Mouse (Mus musculus): ENCODE results near the gene Kdm3a.

The Kdm3a gene

GRCm38 (mm10) chr6:71632829-71633662 is at the start of gene Kdm3a:
Gene Kdm3a, minus strand, starts transcription at chr6:71632990.
- in situ Hi-C loops (cut with MboI; ENCODE audit: unreplicated experiment in 2 of 2), result loop anchor here in 1 of 2 experiments (5.0 to 25.0 kb wide), 3 partner anchors 41 to 529 kb away; no protein-coding TSS in a partner anchor

- in situ Hi-C loops (cut with MboI; ENCODE audit: unreplicated experiment in 2 of 2), result no loop called here
These were observed 46.1 kb upstream of the Kdm3a start for GRCm38 (mm10) chr6:71678891-71679290.

GRCm38 (mm10) chr6:71673166-71673565 is 40.4 kb upstream of the Kdm3a start:
- in situ Hi-C loops (cut with MboI; ENCODE audit: unreplicated experiment in 2 of 2), result loop anchor here in 1 of 2 experiments (25.0 kb wide), 1 partner anchor 511 kb away; no protein-coding TSS in a partner anchor

GRCm38 (mm10) chr6:71664511-71664910 is 31.7 kb upstream of the Kdm3a start:
- in situ Hi-C loops (cut with MboI; ENCODE audit: unreplicated experiment in 2 of 2), result loop anchor here in 1 of 2 experiments (25.0 kb wide), 1 partner anchor 502 kb away; no protein-coding TSS in a partner anchor

GRCm38 (mm10) chr6:71658290-71658689 is 25.5 kb upstream of the Kdm3a start:
- in situ Hi-C loops (cut with MboI; ENCODE audit: unreplicated experiment in 2 of 2), result loop anchor here in 1 of 2 experiments (25.0 kb wide), 1 partner anchor 496 kb away; no protein-coding TSS in a partner anchor

- in situ Hi-C loops (cut with MboI; ENCODE audit: unreplicated experiment in 2 of 2), result loop anchor here in 1 of 2 experiments (25.0 kb wide), 1 partner anchor 494 kb away; no protein-coding TSS in a partner anchor
These were observed 23.0 kb upstream of the Kdm3a start for GRCm38 (mm10) chr6:71655835-71656234.

GRCm38 (mm10) chr6:71651868-71652267 is 19.1 kb upstream of the Kdm3a start:
- in situ Hi-C loops (cut with MboI; ENCODE audit: unreplicated experiment in 2 of 2), result loop anchor here in 1 of 2 experiments (25.0 kb wide), 1 partner anchor 490 kb away; no protein-coding TSS in a partner anchor

GRCm38 (mm10) chr6:71632486-71632828 is 333 bp downstream of the Kdm3a start:
- in situ Hi-C loops (cut with MboI; ENCODE audit: unreplicated experiment in 2 of 2), result loop anchor here in 1 of 2 experiments (5.0 to 25.0 kb wide), 3 partner anchors 40 to 530 kb away; no protein-coding TSS in a partner anchor

- in situ Hi-C loops (cut with MboI; ENCODE audit: unreplicated experiment in 2 of 2), result loop anchor here in 1 of 2 experiments (5.0 to 25.0 kb wide), 3 partner anchors 40 to 530 kb away; no protein-coding TSS in a partner anchor
These were observed 906 bp downstream of the Kdm3a start for GRCm38 (mm10) chr6:71631706-71632461.

GRCm38 (mm10) chr6:71631196-71631595 is 1.6 kb downstream of the Kdm3a start:
- in situ Hi-C loops (cut with MboI; ENCODE audit: unreplicated experiment in 2 of 2), result loop anchor here in 1 of 2 experiments (5.0 to 25.0 kb wide), 3 partner anchors 39 to 531 kb away; no protein-coding TSS in a partner anchor

- in situ Hi-C loops (cut with MboI; ENCODE audit: unreplicated experiment in 2 of 2), result loop anchor here in 1 of 2 experiments (25.0 kb wide), 1 partner anchor 535 kb away; no protein-coding TSS in a partner anchor
These were observed 5.5 kb downstream of the Kdm3a start for GRCm38 (mm10) chr6:71627325-71627724.

GRCm38 (mm10) chr6:71625984-71626383 is 6.8 kb downstream of the Kdm3a start:
- in situ Hi-C loops (cut with MboI; ENCODE audit: unreplicated experiment in 2 of 2), result loop anchor here in 1 of 2 experiments (25.0 kb wide), 1 partner anchor 536 kb away; no protein-coding TSS in a partner anchor

GRCm38 (mm10) chr6:71624723-71625122 is 8.1 kb downstream of the Kdm3a start:
- in situ Hi-C loops (cut with MboI; ENCODE audit: unreplicated experiment in 2 of 2), result loop anchor here (25.0 kb wide), 2 partner anchors 538 to 737 kb away; no protein-coding TSS in a partner anchor

- in situ Hi-C loops (cut with MboI; ENCODE audit: unreplicated experiment in 2 of 2), result loop anchor here in 1 of 2 experiments (25.0 kb wide), 1 partner anchor 735 kb away; no protein-coding TSS in a partner anchor
These were observed 10.8 kb downstream of the Kdm3a start for GRCm38 (mm10) chr6:71621981-71622380.

GRCm38 (mm10) chr6:71621551-71621950 is 11.2 kb downstream of the Kdm3a start:
- in situ Hi-C loops (cut with MboI; ENCODE audit: unreplicated experiment in 2 of 2), result loop anchor here in 1 of 2 experiments (25.0 kb wide), 1 partner anchor 734 kb away; no protein-coding TSS in a partner anchor

GRCm38 (mm10) chr6:71616959-71617358 is 15.8 kb downstream of the Kdm3a start:
- in situ Hi-C loops (cut with MboI; ENCODE audit: unreplicated experiment in 2 of 2), result loop anchor here (5.0 to 25.0 kb wide), 3 partner anchors 190 to 730 kb away; no protein-coding TSS in a partner anchor

GRCm38 (mm10) chr6:71613225-71613624 is 19.6 kb downstream of the Kdm3a start:
- in situ Hi-C loops (cut with MboI; ENCODE audit: unreplicated experiment in 2 of 2), result loop anchor here (10.0 to 25.0 kb wide), 2 partner anchors 718 to 726 kb away; no protein-coding TSS in a partner anchor

- in situ Hi-C loops (cut with MboI; ENCODE audit: unreplicated experiment in 2 of 2), result loop anchor here (10.0 to 25.0 kb wide), 2 partner anchors 715 to 723 kb away; no protein-coding TSS in a partner anchor
These were observed 22.8 kb downstream of the Kdm3a start for GRCm38 (mm10) chr6:71609968-71610367.

- in situ Hi-C loops (cut with MboI; ENCODE audit: unreplicated experiment in 2 of 2), result loop anchor here in 1 of 2 experiments (25.0 kb wide), 1 partner anchor 722 kb away; no protein-coding TSS in a partner anchor
These were observed 23.8 kb downstream of the Kdm3a start for GRCm38 (mm10) chr6:71608994-71609393.

- in situ Hi-C loops (cut with MboI; ENCODE audit: unreplicated experiment in 2 of 2), result loop anchor here in 1 of 2 experiments (25.0 kb wide), 1 partner anchor 720 kb away; no protein-coding TSS in a partner anchor
These were observed 25.0 kb downstream of the Kdm3a start for GRCm38 (mm10) chr6:71607756-71608155.

Data from v-Abl transformed pro-B cells (cell line).